Mouse (Mus musculus) midbrain, embryonic 10.5 days (tissue): Measurements from ENCODE around the gene Atad5. TPM values are rescaled to one million over a fixed set of nuclear protein-coding genes. Genes with fewer than 3 reads are reported as not detected.
A peak's percentile ranks its signal among the peaks of the same experiment; 100 is the strongest.
"Not testable (repeated sequence)": the region's sequence is repeated elsewhere in the genome, so short reads cannot be mapped to it uniquely, and the experiment has no call there.

ENCODE experiments used
- DNase-seq: peaks from one replicate; pipeline ENCODE4 v3.0.0-alpha.2; 2017; ENCODE audit warnings: low spot score
- H3K27ac ChIP-seq: fragments of 300-500 bp; sonication (generic); replicated peaks from 2 replicates; pipeline ENCODE4 v1.5.1; 2016; ENCODE audit warnings: mild to moderate bottlenecking
- H3K27me3 ChIP-seq: fragments of 300-500 bp; sonication (generic); 2 replicates; pipeline ENCODE4 v1.6.1; 2016; ENCODE audit warnings: low read depth, mild to moderate bottlenecking; ENCODE audit not compliant: poor library complexity, severe bottlenecking
- H3K36me3 ChIP-seq: fragments of 300-500 bp; sonication (generic); 2 replicates; pipeline ENCODE4 v1.6.1; 2016; ENCODE audit warnings: mild to moderate bottlenecking, moderate library complexity
- H3K4me1 ChIP-seq: fragments of 300-500 bp; sonication (generic); 2 replicates; pipeline ENCODE4 v1.6.1; 2016
- H3K4me3 ChIP-seq: fragments of 300-500 bp; sonication (generic); 2 replicates; pipeline ENCODE4 v1.5.1; 2016; ENCODE audit warnings: mild to moderate bottlenecking, moderate library complexity
- H3K9me3 ChIP-seq: fragments of 300-500 bp; sonication (generic); replicated peaks from 2 replicates; pipeline ENCODE4 v1.6.1; 2016; ENCODE audit warnings: mild to moderate bottlenecking
- WGBS: fragments of 180-500 bp; shearing (Covaris S2); methylation state at CpG from one replicate; pipeline ENCODE4 v1.1.7; 2016; 5-methylcytosine and 5-hydroxymethylcytosine counted together
- polyA plus RNA-seq: library from polyadenylated mRNA; unstranded; fragments of >200 nt; fragmentation: Nextera tagmentation; extraction: Ambion mirVana; gene quantifications from 2 replicates; pipeline ENCODE4 v1.2.1, GENCODE M21; 2016

The Atad5 gene
- 17.4 and 17.9 TPM in 2 replicates for polyA plus RNA-seq

DNA sequence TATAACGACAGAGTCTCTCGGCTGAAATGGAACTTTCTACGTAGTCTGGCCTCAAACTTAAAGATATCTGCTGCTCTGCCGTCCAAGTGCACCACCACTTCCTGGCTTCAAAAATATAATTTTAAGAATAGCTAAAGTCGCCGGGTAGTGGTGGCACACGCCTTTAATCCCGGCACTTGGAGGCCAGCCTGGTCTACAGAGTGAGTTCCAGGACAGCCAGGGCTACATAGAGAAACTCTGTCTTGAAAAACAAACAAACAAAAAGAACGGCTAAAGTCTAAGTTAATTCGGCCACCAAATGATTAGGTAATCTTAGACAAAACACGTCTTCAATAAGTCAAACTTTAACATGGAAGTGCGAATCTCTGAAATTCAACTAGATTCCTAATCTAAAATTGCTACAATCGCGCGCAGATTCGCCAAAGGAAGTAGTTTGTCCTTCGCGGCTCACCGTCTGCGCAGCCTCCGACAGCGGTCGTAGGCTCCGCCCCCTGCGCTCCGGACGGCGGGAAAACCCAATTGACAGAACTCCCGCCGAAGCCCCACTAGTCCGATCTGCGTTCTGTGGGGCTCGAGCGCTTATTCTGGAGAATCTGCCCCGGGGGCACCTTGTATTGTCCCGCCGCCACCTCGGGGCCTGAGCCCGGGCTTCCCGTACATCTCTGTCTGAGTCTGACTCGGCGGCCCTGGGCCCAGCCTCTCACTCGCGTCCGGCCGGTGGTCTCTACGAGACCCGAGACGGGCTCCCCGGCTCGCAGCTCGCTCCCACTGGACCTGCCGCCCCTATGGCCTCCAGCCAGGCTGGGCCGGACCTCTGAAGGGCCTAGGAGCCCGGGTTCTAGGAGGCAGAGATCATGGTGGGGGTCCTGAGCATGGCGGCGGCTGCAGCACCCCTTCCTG is at the start of gene Atad5:
TSS of gene Atad5 (plus strand) at position 484 of the 900 bp plus-strand sequence.
- WGBS: 6% methylated on average over 57 of the region's 57 CpGs
- peaks cover 17% of the 10 kb centered on the region for H3K36me3 ChIP-seq
- H3K9me3 ChIP-seq: no peaks in the 10 kb centered on the region
- H3K4me3 ChIP-seq: peak within 1 kb of the TSS; percentile 86
- no peaks in the 10 kb centered on the region for H3K27me3 ChIP-seq
- H3K27ac ChIP-seq: peak within 1 kb of the TSS; percentile 91
- peaks cover 27% of the 10 kb centered on the region for H3K4me1 ChIP-seq
- DNase-seq: peak; percentile 88

GRCm38 (mm10) chr11:80042615-80043418 is 46.4 kb upstream of the Atad5 start:
- no peaks in the 10 kb centered on the region for H3K9me3 ChIP-seq
- no peak overlapping the region for H3K4me3 ChIP-seq
- peak; percentile 29 for DNase-seq
- WGBS: 59% methylated on average over 10 of the region's 10 CpGs
- H3K4me1 ChIP-seq: no peaks in the 10 kb centered on the region
- H3K27ac ChIP-seq: no peak overlapping the region
- H3K36me3 ChIP-seq: peaks cover 23% of the 10 kb centered on the region
- no peaks in the 10 kb centered on the region for H3K27me3 ChIP-seq

GRCm38 (mm10) chr11:80043419-80043817 is 45.8 kb upstream of the Atad5 start:
- no peak for DNase-seq
- Histone ChIP-seq H3K36me3 (peaks cover 28% of the 10 kb centered on the region), H3K27ac (no peak overlapping the region), H3K9me3 (no peaks in the 10 kb centered on the region), H3K27me3 (no peaks in the 10 kb centered on the region), H3K4me1 (no peaks in the 10 kb centered on the region), H3K4me3 (no peak overlapping the region)
- WGBS: 85% methylated on average over 8 of the region's 8 CpGs

DNA sequence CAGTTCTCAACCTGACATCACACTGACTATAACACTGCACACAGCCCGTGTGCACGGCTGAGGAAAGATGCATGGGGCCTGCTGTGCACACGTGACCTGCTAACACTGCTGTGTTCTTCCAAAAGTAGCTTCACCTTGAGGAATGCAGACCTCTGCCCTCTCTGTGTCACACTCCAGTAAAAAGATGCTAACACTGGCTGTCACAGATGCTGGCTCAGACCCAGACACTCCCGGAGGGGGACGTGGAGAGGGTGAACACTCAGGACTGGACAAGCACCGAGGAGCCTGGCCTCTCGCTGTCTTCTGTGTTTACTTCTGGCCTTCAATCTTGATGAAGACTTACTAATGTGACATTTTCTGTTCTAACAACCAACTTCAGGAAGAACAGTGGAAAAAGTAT is 42.3 kb upstream of the Atad5 start:
- DNase-seq: no peak
- Histone ChIP-seq H3K9me3 (no peaks in the 10 kb centered on the region), H3K27ac (no peak overlapping the region), H3K4me3 (no peak overlapping the region), H3K36me3 (peaks cover 42% of the 10 kb centered on the region), H3K27me3 (no peaks in the 10 kb centered on the region), H3K4me1 (no peaks in the 10 kb centered on the region)
- 89% methylated on average over 7 of the region's 7 CpGs for WGBS

- Histone ChIP-seq H3K27me3 (no peaks in the 10 kb centered on the region), H3K4me3 (no peak overlapping the region), H3K27ac (no peak overlapping the region), H3K4me1 (no peaks in the 10 kb centered on the region), H3K36me3 (peaks cover 61% of the 10 kb centered on the region), H3K9me3 (no peaks in the 10 kb centered on the region)
- no peak for DNase-seq
- 80% methylated on average over 2 of the region's 2 CpGs for WGBS
These were observed 39.1 kb upstream of the Atad5 start for GRCm38 (mm10) chr11:80050088-80050487.

GRCm38 (mm10) chr11:80052456-80052855 is 36.7 kb upstream of the Atad5 start:
- peaks cover 75% of the 10 kb centered on the region for H3K36me3 ChIP-seq
- H3K27me3 ChIP-seq: no peaks in the 10 kb centered on the region
- no peaks in the 10 kb centered on the region for H3K4me1 ChIP-seq
- no peaks in the 10 kb centered on the region for H3K9me3 ChIP-seq
- no peak overlapping the region for H3K4me3 ChIP-seq
- DNase-seq: no peak
- H3K27ac ChIP-seq: no peak overlapping the region
- WGBS: 83% methylated on average over 7 of the region's 7 CpGs

DNA sequence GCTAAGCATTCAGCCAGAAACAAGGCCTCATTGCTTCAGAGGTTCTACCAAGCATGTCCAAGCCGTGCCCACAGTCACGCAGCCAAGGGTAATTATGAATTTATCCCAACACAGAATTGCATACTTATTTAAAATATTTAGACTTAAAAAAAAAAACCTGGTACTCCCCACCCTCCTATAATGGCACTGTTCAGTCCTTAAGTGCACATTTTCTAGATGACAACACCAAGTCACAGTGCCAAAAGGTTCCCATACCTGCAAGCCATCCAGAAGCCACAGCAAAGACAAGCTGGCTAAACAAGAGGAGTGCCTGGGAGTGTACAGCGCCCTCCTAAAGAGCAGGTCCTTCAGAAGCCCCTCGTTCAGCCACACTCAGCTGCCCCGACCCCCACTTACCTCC is 36.0 kb upstream of the Atad5 start:
- Histone ChIP-seq H3K27me3 (no peaks in the 10 kb centered on the region), H3K27ac (no peak overlapping the region), H3K4me3 (no peak overlapping the region), H3K4me1 (no peaks in the 10 kb centered on the region), H3K36me3 (peaks cover 76% of the 10 kb centered on the region), H3K9me3 (no peaks in the 10 kb centered on the region)
- WGBS: 88% methylated on average over 5 of the region's 5 CpGs
- DNase-seq: no peak

DNA sequence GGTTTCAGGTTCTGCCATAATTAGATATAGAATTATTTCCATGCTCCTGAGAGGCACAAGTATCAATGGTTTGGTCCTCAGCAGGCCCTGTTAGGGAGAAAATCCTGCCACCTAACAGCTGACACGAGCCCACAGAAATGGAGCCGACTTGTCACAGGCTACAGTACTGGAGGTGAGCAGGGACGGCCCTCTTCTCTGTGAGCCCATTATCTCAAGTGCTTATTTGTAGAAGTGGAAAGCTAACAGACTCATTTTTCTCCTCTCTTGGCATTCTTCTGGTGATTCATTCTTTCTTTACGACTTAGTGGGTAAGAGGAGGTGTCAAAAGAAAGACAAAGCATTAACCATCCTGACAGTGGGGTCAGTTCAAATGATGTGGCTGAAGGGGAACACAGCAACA is 34.5 kb upstream of the Atad5 start:
- no peaks in the 10 kb centered on the region for H3K9me3 ChIP-seq
- H3K4me1 ChIP-seq: no peaks in the 10 kb centered on the region
- WGBS: 86% methylated on average over 4 of the region's 4 CpGs
- H3K36me3 ChIP-seq: peaks cover 81% of the 10 kb centered on the region
- no peak overlapping the region for H3K27ac ChIP-seq
- H3K27me3 ChIP-seq: no peaks in the 10 kb centered on the region
- H3K4me3 ChIP-seq: no peak overlapping the region
- no peak for DNase-seq

DNA sequence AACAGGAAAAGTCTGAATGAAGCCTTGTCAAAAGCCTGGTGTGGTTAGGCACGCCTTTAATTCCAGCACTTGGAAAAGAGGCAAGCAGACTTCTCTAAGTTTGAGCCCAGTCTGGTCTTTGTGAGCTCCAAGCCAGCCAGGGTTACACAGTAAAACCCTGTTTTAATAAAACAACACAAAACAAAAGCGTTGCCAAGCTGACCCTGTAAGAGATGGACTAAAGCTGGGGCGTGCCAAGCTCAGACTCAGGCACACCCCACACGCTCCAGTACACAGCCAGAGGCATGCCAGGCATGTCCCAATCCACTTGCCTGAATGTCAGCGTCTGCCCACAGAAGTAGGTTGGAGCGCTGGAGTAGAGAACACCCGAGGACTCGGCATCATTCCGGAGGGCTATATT is 33.1 kb upstream of the Atad5 start:
- Histone ChIP-seq H3K4me3 (no peak overlapping the region), H3K4me1 (no peaks in the 10 kb centered on the region), H3K27me3 (no peaks in the 10 kb centered on the region), H3K36me3 (peaks cover 90% of the 10 kb centered on the region), H3K27ac (no peak overlapping the region), H3K9me3 (no peaks in the 10 kb centered on the region)
- 94% methylated on average over 9 of the region's 9 CpGs for WGBS
- no peak for DNase-seq

DNA sequence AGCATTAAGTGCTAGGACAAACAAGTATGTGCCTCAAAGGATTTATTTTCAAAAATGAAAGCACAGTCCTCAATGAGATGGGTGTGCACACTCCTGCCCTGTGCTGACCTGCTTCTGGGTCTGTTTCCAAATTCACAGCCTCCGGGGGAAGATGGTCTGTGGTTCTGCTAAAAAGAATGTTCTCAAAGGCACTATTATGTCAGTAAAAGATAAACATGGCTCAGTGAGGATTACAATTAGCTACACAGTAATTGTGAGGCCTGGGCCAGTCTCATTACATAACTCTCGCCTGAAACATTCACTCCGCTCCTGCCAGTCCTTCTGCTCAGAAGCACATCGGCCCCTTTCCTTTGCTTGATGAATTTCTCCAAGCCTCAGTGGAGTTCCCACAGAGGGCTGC is 27.0 kb upstream of the Atad5 start:
- 89% methylated on average over 4 of the region's 4 CpGs for WGBS
- Histone ChIP-seq H3K9me3 (no peaks in the 10 kb centered on the region), H3K4me1 (no peaks in the 10 kb centered on the region), H3K36me3 (peaks cover 63% of the 10 kb centered on the region), H3K27ac (no peak overlapping the region), H3K4me3 (no peak overlapping the region), H3K27me3 (no peaks in the 10 kb centered on the region)
- no peak for DNase-seq

DNA sequence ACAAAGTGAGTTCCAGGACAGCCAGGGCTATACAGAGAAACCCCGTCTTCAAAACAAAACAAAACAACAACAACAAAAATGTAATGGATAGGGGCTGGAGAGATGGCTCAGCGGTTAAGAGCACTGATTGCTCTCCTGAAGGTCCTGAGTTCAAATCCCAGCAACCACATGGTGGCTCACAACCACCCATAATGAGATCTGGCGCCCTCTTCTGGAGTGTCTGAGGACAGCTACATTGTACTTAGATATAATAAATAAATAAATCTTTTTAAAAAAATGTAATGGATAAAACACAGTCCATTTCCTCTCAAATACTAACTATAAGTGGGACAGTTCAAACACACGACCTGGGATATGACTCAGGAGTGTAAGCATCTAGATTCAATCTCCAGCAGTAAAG is 22.8 kb upstream of the Atad5 start:
- H3K27ac ChIP-seq, DNase-seq: not testable (repeated sequence)

DNA sequence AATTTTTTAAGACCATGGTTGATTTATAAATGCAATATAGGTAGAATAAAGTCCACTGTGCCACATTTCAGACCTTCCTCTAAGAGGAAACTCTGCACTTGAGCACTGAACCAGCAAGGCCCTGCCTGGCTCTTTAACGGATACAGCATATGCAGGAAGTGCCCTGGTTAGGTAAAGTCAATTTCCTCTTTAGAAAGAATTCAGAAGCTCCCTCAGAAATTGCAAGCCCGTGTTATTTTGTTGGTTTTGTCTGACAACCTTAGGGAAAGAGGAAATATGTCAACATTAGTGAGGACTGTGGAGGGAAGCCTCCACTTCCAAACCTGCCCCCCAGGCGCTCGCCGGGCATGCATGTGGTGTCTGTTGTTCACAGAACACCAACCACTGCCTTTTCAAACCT is 21.6 kb upstream of the Atad5 start:
- Histone ChIP-seq H3K27me3 (no peaks in the 10 kb centered on the region), H3K4me3 (no peak overlapping the region), H3K36me3 (peaks cover 13% of the 10 kb centered on the region), H3K4me1 (no peaks in the 10 kb centered on the region), H3K9me3 (no peaks in the 10 kb centered on the region), H3K27ac (no peak overlapping the region)
- DNase-seq: no peak
- 91% methylated on average over 5 of the region's 5 CpGs for WGBS

More for the DNA sequence above, 22.8 kb upstream of the Atad5 start:
- peaks cover 25% of the 10 kb centered on the region for H3K36me3 ChIP-seq
- not testable (repeated sequence) for H3K27me3 ChIP-seq, H3K9me3 ChIP-seq, H3K4me1 ChIP-seq, H3K4me3 ChIP-seq
- 86% methylated on average over 4 of the region's 4 CpGs for WGBS

GRCm38 (mm10) chr11:80069815-80070214 is 19.4 kb upstream of the Atad5 start:
- Histone ChIP-seq H3K4me1 (no peaks in the 10 kb centered on the region), H3K27me3 (no peaks in the 10 kb centered on the region), H3K36me3 (peaks cover 3% of the 10 kb centered on the region; the same call in 1 of the 2 replicates), H3K27ac (no peak overlapping the region), H3K9me3 (no peaks in the 10 kb centered on the region), H3K4me3 (no peak overlapping the region)
- WGBS: 92% methylated on average over 3 of the region's 3 CpGs
- no peak for DNase-seq
